Mouse (Mus musculus) cerebellum, adult 2 months (tissue): ENCODE measurements around the gene Basp1.

Experiments used
- CTCF ChIP-seq: fragments of 200-500 bp; IDR thresholded peaks from 2 replicates; pipeline ENCODE4 v1.5.1; 2011; ENCODE audit warnings: low read depth, mild to moderate bottlenecking, control low read depth, low read length, moderate library complexity, borderline replicate concordance; ENCODE audit not compliant: insufficient read depth
- POLR2A ChIP-seq: fragments of 200-500 bp; IDR thresholded peaks from 2 replicates; pipeline ENCODE4 v1.6.1; 2011; ENCODE audit warnings: low read length, control low read depth, borderline replicate concordance; ENCODE audit not compliant: insufficient read depth

- TF ChIP-seq CTCF = no peak
- no peak for TF ChIP-seq POLR2A
These were observed 58.8 kb downstream of the Basp1 start for GRCm38 (mm10) chr15:25354738-25355137.
